Mouse (Mus musculus): ENCODE data around the gene Tom1l2.

DNA sequence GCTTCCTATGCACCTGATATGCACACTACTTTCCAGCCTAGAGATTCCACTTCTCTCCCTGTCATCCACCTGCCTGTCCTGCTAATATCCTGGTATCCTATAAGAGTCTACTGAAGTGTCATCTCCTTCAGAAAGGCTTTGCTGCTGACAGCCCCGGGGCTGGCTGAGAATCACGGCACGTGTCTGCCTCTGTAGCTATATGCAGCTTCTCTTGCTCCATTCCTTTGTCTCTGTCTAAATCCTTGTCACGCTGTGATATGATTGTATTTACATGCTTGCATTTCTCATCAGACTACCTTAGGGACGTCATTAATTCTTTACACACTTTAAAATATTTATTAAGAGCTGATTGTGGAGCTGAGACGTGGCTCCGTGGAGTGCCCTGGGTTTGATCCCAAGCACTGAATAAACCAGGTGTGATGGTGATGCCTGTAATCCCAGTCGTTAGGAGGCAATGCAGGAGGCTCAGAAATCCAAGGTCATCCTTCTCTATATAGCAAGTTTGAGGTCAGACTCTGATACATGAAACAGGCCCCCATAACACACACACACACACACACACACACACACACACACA, 75.5 kb downstream of the Tom1l2 start:
- TF ChIP-seq CTCF (IDR thresholded peaks at IDR 0.05; ENCODE audit: low read depth): no peak
- TF ChIP-seq EP300 (IDR thresholded peaks at IDR 0.05; ENCODE audit: low read depth): no peak
